Mouse (Mus musculus): ENCODE results near the gene Hk1. TPM values are rescaled to one million over a fixed set of nuclear protein-coding genes. Genes with fewer than 3 reads are reported as not detected.

The Hk1 gene
- 29.4 and 30.0 TPM in 2 replicates for polyA plus RNA-seq (2016; fragmentation: Nextera tagmentation; extraction: Ambion mirVana)

GRCm38 (mm10) chr10:62379808-62380207 is at the start of gene Hk1:
TSS of gene Hk1 (minus strand) at chr10:62379908.
- DNase-seq (ENCODE audit: extremely low spot score, low spot score) = no peak
- H3K27ac ChIP-seq = no peak within 1 kb of the TSS
- no peaks in the 10 kb centered on the region for H3K9me3 ChIP-seq
- WGBS = 88% methylated on average over 1 of the region's 1 CpGs
- no peaks in the 10 kb centered on the region for H3K27me3 ChIP-seq (ENCODE audit: poor library complexity, severe bottlenecking)
- peaks cover 6% of the 10 kb centered on the region for H3K4me1 ChIP-seq
- no peak within 1 kb of the TSS for H3K4me3 ChIP-seq
- H3K36me3 ChIP-seq (replicated peaks) = no peaks in the 10 kb centered on the region

- peaks cover 28% of the 10 kb centered on the region for H3K36me3 ChIP-seq (replicated peaks)
- no peak overlapping the region for H3K4me3 ChIP-seq
- DNase-seq (ENCODE audit: extremely low spot score, low spot score) = no peak
- WGBS = 61% methylated on average over 9 of the region's 9 CpGs
- peaks cover 11% of the 10 kb centered on the region for H3K4me1 ChIP-seq
- H3K27me3 ChIP-seq (ENCODE audit: poor library complexity, severe bottlenecking) = 0 out of 2 replicates have a peak, but pooled peaks cover 3% of the 10 kb centered on the region
- no peaks in the 10 kb centered on the region for H3K9me3 ChIP-seq
- H3K27ac ChIP-seq = no peak overlapping the region; the same call in 1 of the 2 replicates
Measured at GRCm38 (mm10) chr10:62425081-62425871, 45.6 kb upstream of the Hk1 start.

DNA sequence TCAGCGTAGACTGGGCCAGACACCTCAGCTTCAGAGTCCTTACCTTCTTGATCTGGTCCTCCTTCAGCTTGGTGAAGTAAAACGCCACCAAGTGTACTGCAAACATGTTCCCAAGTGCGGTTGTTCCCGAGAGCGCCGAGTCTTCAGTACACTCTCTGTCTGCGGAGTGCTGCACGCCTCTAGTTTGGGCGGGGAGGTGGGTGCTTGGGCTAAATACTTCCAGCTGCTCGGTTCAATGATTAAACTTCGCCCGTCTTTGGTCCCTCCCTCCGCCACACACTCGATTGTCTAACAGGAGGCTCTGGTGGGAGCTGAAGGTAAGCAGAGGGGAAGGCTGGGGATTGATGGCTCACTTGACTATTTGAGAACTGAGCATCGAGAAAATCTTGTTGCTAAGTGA is 42.5 kb upstream of the Hk1 start, which contains the start of gene Hkdc1:
Gene Hkdc1 (minus strand): TSS at position 237 of the 400 bp plus-strand sequence.
- H3K9me3 ChIP-seq = no peaks in the 10 kb centered on the region
- DNase-seq (ENCODE audit: extremely low spot score, low spot score) = no peak
- no peak within 1 kb of the TSS for H3K4me3 ChIP-seq
- H3K4me1 ChIP-seq = peaks cover 24% of the 10 kb centered on the region
- H3K36me3 ChIP-seq (replicated peaks) = no peaks in the 10 kb centered on the region
- no peak within 1 kb of the TSS for H3K27ac ChIP-seq
- WGBS = 49% methylated on average over 15 of the region's 15 CpGs
- 0 out of 2 replicates have a peak, but pooled peaks cover 3% of the 10 kb centered on the region for H3K27me3 ChIP-seq (ENCODE audit: poor library complexity, severe bottlenecking)

- Histone ChIP-seq H3K36me3 (replicated peaks) (no peaks in the 10 kb centered on the region), H3K4me3 (no peak overlapping the region), H3K27ac (no peak overlapping the region), H3K9me3 (no peaks in the 10 kb centered on the region), H3K4me1 (peaks cover 24% of the 10 kb centered on the region), H3K27me3 (ENCODE audit: poor library complexity, severe bottlenecking) (0 out of 2 replicates have a peak, but pooled peaks cover 3% of the 10 kb centered on the region)
- no peak for DNase-seq (ENCODE audit: extremely low spot score, low spot score)
- 95% methylated on average over 3 of the region's 3 CpGs for WGBS
Measured at GRCm38 (mm10) chr10:62421127-62421526, 41.4 kb upstream of the Hk1 start.

DNA sequence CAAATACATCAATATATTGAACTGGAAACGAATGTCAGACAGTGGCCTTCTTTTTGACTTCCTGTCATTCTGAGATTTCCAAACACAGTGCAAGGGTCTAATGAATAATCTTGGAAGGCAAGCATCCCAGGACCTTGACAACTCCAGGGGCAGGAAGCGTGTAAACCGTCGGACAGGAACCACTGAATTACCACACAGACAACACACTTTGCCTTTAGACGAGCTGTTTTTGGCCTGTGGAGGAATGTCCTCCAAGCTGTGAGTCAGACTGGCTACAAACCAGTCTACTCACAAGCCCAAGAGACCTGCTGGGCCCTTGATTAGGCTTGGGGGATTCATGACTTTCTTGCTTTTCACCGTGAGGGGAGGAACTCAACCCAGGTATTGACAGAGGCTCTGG is 40.7 kb upstream of the Hk1 start:
- Histone ChIP-seq H3K36me3 (replicated peaks) (no peaks in the 10 kb centered on the region), H3K4me1 (peaks cover 20% of the 10 kb centered on the region), H3K27me3 (ENCODE audit: poor library complexity, severe bottlenecking) (0 out of 2 replicates have a peak, but pooled peaks cover 3% of the 10 kb centered on the region), H3K9me3 (no peaks in the 10 kb centered on the region), H3K4me3 (no peak overlapping the region), H3K27ac (no peak overlapping the region)
- 84% methylated on average over 6 of the region's 6 CpGs for WGBS
- no peak for DNase-seq (ENCODE audit: extremely low spot score, low spot score)

GRCm38 (mm10) chr10:62419422-62419821 is 39.7 kb upstream of the Hk1 start:
- Histone ChIP-seq H3K27ac (no peak overlapping the region), H3K36me3 (replicated peaks) (no peaks in the 10 kb centered on the region), H3K4me3 (no peak overlapping the region), H3K4me1 (peaks cover 18% of the 10 kb centered on the region), H3K27me3 (ENCODE audit: poor library complexity, severe bottlenecking) (0 out of 2 replicates have a peak, but pooled peaks cover 3% of the 10 kb centered on the region), H3K9me3 (no peaks in the 10 kb centered on the region)
- DNase-seq (ENCODE audit: extremely low spot score, low spot score) = no peak
- 85% methylated on average over 5 of the region's 5 CpGs for WGBS

- Histone ChIP-seq H3K27me3 (ENCODE audit: poor library complexity, severe bottlenecking) (0 out of 2 replicates have a peak, but pooled peaks cover 3% of the 10 kb centered on the region), H3K9me3 (no peaks in the 10 kb centered on the region), H3K4me3 (no peak overlapping the region), H3K36me3 (replicated peaks) (no peaks in the 10 kb centered on the region), H3K4me1 (peaks cover 18% of the 10 kb centered on the region), H3K27ac (no peak overlapping the region)
- no peak for DNase-seq (ENCODE audit: extremely low spot score, low spot score)
- 56% methylated on average over 7 of the region's 7 CpGs for whole genome bisulfite sequencing
Measured at GRCm38 (mm10) chr10:62418831-62419356, 39.2 kb upstream of the Hk1 start.

- Histone ChIP-seq H3K27me3 (ENCODE audit: poor library complexity, severe bottlenecking) (peaks cover 6% of the 10 kb centered on the region; the same call in 1 of the 2 replicates), H3K4me3 (no peak overlapping the region), H3K27ac (no peak overlapping the region), H3K4me1 (peaks cover 31% of the 10 kb centered on the region), H3K36me3 (replicated peaks) (no peaks in the 10 kb centered on the region), H3K9me3 (no peaks in the 10 kb centered on the region)
- DNase-seq (ENCODE audit: extremely low spot score, low spot score) = no peak
- 59% methylated on average over 4 of the region's 4 CpGs for WGBS
Measured at GRCm38 (mm10) chr10:62413606-62413982, 33.9 kb upstream of the Hk1 start.

DNA sequence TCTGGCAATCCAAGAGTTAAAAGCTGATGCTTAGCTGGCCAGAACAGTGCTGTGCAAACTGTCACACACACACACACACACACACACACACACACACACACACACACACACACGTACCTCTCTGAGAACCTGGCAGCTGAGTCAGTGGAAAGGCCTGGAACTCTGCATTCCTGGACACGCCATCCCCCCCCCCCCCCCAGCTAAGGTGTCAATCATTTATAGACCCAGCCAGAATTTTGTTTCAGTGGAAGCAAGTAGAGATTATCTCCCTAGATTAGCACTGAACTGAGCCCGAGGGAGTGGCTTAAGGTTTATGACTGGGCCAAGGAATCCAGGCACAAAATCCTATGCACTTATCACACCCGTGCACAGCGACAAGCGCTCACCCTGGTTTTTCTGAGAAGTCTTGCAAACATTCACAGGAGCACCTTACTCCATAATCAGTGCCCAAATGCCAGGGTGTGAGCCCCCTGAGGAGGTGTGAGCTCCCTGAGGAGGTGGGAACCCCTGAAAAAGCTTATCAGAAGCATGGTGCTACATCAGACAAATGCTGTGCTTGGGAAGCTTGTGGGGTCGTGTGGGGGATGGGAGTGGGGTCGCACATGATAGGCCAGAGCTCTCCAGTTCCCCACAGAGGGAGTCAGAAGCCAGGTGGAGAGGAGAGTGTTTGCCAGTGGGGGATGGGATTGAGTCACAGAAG is 33.3 kb upstream of the Hk1 start:
- Histone ChIP-seq H3K27me3 (ENCODE audit: poor library complexity, severe bottlenecking) (peaks cover 6% of the 10 kb centered on the region; the same call in 1 of the 2 replicates), H3K27ac (no peak overlapping the region), H3K36me3 (replicated peaks) (no peaks in the 10 kb centered on the region), H3K4me3 (no peak overlapping the region), H3K9me3 (no peaks in the 10 kb centered on the region), H3K4me1 (peaks cover 26% of the 10 kb centered on the region)
- DNase-seq (ENCODE audit: extremely low spot score, low spot score) = no peak
- WGBS = 41% methylated on average over 8 of the region's 8 CpGs

DNA sequence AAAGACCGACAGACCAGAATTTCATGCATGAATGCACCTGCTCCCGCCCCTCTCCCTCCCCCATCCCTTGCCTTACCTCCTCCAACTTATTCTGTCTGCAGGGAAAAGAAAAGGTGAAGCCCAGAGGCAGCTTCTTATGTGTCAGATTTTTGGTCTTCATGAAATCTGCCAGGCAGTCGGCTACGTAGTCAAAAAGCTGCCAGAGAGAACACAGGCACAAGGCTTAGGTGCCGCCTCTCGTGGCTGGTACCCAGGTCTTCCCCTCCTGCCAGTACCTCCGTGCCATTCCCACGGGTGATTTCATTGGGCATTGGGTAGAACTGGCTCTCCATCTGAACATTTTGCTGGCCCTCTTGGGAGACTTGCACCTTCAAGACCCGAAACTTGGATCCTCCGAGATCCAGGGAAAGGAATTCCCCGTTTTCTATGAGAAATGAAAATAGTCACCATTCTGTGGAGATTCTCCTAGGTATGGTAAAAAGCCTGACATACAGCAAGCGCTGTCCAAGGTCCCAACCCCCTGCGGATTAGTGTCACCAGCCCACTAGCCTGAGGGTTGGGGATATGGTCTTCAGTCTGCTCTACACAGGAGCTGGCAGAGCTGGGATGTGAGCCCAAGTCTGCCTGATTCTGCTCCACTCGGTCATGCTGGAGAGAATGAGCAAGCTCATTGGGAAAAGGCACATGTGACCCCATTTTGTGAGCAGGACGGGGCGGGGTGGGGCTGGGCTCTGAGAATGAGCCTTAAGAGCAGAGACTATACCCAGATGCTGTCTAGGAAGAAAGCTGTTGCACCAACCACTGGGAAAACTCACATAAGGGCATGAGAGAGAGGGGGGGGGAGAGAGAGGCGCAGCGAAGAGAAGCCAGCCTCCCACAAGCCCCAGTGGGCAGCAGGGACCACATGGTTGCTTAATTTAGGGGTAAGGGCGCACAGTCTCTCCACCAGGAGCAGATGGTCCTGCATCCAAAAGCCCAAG is 32.0 kb upstream of the Hk1 start:
- peaks cover 6% of the 10 kb centered on the region; the same call in 1 of the 2 replicates for H3K27me3 ChIP-seq (ENCODE audit: poor library complexity, severe bottlenecking)
- H3K4me3 ChIP-seq = no peak overlapping the region
- peaks cover 26% of the 10 kb centered on the region for H3K4me1 ChIP-seq
- H3K27ac ChIP-seq = no peak overlapping the region
- H3K9me3 ChIP-seq = no peaks in the 10 kb centered on the region
- WGBS = 70% methylated on average over 19 of the region's 19 CpGs
- H3K36me3 ChIP-seq (replicated peaks) = no peaks in the 10 kb centered on the region
- no peak for DNase-seq (ENCODE audit: extremely low spot score, low spot score)

DNA sequence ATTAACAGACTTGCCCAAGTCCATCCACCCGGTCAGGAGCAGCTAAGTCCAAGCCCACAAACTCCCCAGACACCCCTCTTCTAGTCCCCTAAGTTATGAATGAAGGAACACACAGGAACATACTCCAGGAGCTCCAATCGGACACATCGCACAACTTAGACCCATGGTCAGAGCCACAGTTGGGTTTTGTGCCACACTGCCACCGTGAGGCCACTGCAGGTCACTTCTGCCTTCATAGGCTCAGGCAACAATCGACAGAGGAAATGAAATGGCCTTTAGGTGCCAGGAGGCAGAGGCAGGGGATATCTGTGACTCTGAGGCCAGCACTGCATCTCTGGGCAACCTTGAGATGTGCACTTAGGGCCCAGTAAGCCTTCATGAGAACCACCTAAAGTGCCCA is 31.2 kb upstream of the Hk1 start:
- H3K27ac ChIP-seq = no peak overlapping the region
- peak; percentile 64 for DNase-seq (ENCODE audit: extremely low spot score, low spot score)
- H3K36me3 ChIP-seq (replicated peaks) = no peaks in the 10 kb centered on the region
- no peak overlapping the region for H3K4me3 ChIP-seq
- H3K27me3 ChIP-seq (ENCODE audit: poor library complexity, severe bottlenecking) = peaks cover 6% of the 10 kb centered on the region; the same call in 1 of the 2 replicates
- H3K9me3 ChIP-seq = no peaks in the 10 kb centered on the region
- H3K4me1 ChIP-seq = peaks cover 26% of the 10 kb centered on the region
- 19% methylated on average over 5 of the region's 5 CpGs for WGBS

DNA sequence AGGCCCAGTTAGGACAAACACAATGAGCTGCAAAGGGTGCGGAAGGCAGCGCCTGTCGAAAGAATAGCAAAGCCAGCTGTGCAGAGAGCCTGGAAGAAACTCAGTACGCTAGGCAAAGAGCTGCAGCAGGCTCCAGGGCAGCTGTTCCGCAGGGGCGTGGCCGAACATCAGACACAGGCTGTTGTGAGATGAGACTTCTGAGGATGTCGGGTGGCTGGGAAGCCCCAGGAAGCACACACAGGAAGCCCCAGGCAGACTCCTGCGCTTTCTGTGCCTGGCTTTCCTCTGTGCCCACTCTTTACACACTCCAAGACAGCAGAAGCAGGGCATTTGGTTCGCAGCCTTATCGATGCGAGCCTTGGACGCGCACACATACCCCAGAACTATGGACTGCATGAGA is 25.2 kb upstream of the Hk1 start:
- no peak for DNase-seq (ENCODE audit: extremely low spot score, low spot score)
- Histone ChIP-seq H3K36me3 (replicated peaks) (no peaks in the 10 kb centered on the region), H3K27ac (no peak overlapping the region), H3K9me3 (no peaks in the 10 kb centered on the region), H3K4me3 (peak overlapping the region; percentile 24; the same call in 1 of the 2 replicates), H3K4me1 (peaks cover 6% of the 10 kb centered on the region), H3K27me3 (ENCODE audit: poor library complexity, severe bottlenecking) (peaks cover 10% of the 10 kb centered on the region)
- 58% methylated on average over 14 of the region's 14 CpGs for WGBS
